Mouse (Mus musculus): ENCODE measurements around the gene Rmi2. TPM values are rescaled to one million over a fixed set of nuclear protein-coding genes. Genes with fewer than 3 reads are reported as not detected.
A peak's percentile ranks its signal among the peaks of the same experiment; 100 is the strongest.

Gene Rmi2
- polyA plus RNA-seq, 1 experiment: 2.2 TPM

DNA sequence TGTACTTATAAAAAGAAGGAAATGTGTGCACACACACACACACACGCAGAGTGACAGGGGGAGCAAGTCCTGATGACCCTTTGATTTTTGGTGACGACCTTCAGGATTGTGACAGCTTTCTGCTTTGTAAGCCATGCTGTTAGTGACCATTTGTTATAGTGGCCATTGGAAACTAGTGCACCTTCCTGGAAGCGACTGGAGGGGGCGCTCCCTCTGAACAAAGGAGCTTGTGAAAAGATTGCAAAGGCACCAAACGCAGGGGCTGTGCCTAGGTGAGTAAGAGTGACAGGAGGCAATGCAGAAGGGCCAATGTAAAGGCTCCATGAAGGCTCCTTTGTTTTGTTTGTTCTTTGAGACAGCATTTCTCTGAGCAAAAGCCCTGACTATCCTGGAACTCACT, 68.0 kb downstream of the Rmi2 start:
- no peak for DNase-seq (ENCODE audit: low read depth, low spot score)
- WGBS: 80% methylated on average over 5 of the region's 5 CpGs

GRCm38 (mm10) chr16:10905661-10906113, 70.8 kb downstream of the Rmi2 start:
- peak; percentile 27 for DNase-seq (ENCODE audit: low read depth, low spot score)
- WGBS: 17% methylated on average over 5 of the region's 5 CpGs

DNA sequence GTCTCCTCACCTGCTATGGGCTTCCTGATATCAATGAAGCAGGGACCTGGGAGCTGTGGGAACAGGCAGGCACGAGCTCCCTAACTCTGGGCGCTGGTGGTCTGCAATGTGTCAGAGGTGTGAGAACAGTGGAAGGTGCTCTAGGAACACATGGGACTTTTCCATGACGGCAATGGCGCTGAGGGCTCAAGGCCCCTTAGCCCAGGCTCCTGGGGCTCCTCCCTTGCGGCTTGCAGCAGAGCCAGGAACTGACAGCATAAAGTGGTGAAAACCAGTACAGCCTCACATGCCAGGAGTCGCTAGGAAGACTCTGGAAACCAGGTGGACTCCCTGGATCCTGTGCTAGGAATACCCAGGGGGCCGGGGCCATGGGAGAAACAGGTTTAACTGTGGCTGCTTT, 75.7 kb downstream of the Rmi2 start:
- WGBS: 89% methylated on average over 7 of the region's 7 CpGs
- no peak for DNase-seq (ENCODE audit: low read depth, low spot score)

DNA sequence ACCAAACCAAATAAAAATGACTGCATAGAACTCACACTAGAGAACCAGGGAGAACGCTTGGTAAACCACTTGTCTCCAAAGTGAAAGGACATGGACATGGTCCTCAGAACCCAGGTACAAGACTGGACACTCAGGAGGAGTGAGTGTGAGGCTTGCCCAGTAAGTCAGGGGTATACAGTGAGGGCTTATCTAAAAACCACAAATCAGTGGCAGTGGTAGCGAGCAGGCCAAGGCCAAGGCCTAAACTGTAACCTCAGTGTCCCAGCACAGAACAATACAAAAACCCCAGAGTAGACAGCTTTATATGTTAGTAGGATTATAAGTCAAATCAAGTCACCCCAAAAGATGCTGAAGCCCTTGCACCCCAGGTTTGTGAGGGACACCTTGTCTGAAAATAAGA, 76.2 kb downstream of the Rmi2 start:
- 93% methylated on average over 2 of the region's 2 CpGs for WGBS
- no peak for DNase-seq (ENCODE audit: low read depth, low spot score)

GRCm38 (mm10) chr16:10915066-10915465, 80.2 kb downstream of the Rmi2 start:
- WGBS: 94% methylated on average over 4 of the region's 4 CpGs
- DNase-seq (ENCODE audit: low read depth, low spot score): no peak

DNA sequence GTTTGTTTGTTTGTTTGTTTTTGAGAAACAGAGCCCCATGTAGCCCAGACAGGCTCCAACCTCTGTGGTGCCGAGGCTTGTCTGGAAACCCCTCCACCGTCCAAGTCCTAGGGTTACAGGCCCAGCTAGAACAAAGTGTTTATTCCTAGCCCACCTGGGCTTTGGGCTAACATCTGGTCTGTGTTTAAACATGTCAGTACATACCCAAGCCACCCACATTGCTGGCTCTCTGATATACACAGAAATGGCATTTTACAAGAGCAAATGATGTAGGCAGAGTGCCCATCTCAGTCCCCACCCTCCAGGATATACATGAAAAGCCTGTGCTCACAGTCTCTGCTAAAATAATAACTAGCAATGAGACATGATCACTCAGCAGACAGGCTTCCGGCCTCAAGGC, 81.4 kb downstream of the Rmi2 start:
- no peak for DNase-seq (ENCODE audit: low read depth, low spot score)
- WGBS: 65% methylated on average over 3 of the region's 3 CpGs

- DNase-seq (ENCODE audit: low read depth, low spot score): no peak
These were observed 85.0 kb downstream of the Rmi2 start for GRCm38 (mm10) chr16:10919856-10920255.

- 73% methylated on average over 5 of the region's 5 CpGs for WGBS
- no peak for DNase-seq (ENCODE audit: low read depth, low spot score)
These were observed 88.7 kb downstream of the Rmi2 start for GRCm38 (mm10) chr16:10923561-10923960.

- WGBS: 15% methylated on average over 7 of the region's 7 CpGs
- no peak for DNase-seq (ENCODE audit: low read depth, low spot score)
These were observed 90.8 kb downstream of the Rmi2 start for GRCm38 (mm10) chr16:10925591-10926180.

- no peak for DNase-seq (ENCODE audit: low read depth, low spot score)
- WGBS: 100% methylated on average over 1 of the region's 1 CpGs
These were observed 92.2 kb downstream of the Rmi2 start for GRCm38 (mm10) chr16:10927026-10927425.

GRCm38 (mm10) chr16:10933372-10933771, 98.5 kb downstream of the Rmi2 start:
- WGBS: 54% methylated on average over 3 of the region's 3 CpGs
- no peak for DNase-seq (ENCODE audit: low read depth, low spot score)

GRCm38 (mm10) chr16:10934047-10934446, 99.2 kb downstream of the Rmi2 start:
- no peak for DNase-seq (ENCODE audit: low read depth, low spot score)
- WGBS: 92% methylated on average over 1 of the region's 1 CpGs

DNA sequence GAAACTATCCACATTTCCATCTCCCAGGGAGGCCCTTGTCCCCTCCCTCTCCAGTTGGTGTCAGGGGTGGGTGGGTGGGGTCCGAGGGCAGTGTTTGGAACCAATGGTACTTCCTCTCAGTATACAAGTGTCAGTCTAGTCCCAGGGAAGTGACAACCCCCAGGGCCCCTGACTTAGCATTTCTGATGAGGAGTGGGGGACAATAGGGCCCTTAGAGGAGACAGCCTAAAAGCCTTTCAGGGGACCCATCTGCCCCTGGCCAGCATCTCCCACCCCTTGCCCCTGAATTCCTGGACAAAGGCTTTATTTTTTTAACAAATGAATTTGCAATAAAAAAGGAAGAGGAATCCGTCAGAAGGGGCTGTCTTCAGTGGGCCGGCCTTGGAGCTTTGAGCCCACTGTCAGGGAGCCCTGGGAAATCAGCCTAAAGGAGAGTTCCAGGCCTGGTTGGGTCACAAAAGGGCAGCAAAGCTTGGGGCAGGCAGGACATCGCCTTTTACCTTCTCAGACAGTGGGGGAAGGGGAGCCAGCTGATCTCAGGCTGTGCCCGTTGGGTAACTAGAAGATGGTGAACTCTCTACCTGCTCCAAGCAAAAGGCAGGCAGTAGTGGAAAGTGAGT, 102.0 kb downstream of the Rmi2 start:
- 77% methylated on average over 5 of the region's 5 CpGs for WGBS
- no peak for DNase-seq (ENCODE audit: low read depth, low spot score)

- no peak for DNase-seq (ENCODE audit: low read depth, low spot score)
- WGBS: 87% methylated on average over 11 of the region's 11 CpGs
These were observed 102.6 kb downstream of the Rmi2 start for GRCm38 (mm10) chr16:10937497-10937896.

- 82% methylated on average over 4 of the region's 4 CpGs for WGBS
- DNase-seq (ENCODE audit: low read depth, low spot score): no peak
These were observed 105.1 kb downstream of the Rmi2 start for GRCm38 (mm10) chr16:10939932-10940331.

DNA sequence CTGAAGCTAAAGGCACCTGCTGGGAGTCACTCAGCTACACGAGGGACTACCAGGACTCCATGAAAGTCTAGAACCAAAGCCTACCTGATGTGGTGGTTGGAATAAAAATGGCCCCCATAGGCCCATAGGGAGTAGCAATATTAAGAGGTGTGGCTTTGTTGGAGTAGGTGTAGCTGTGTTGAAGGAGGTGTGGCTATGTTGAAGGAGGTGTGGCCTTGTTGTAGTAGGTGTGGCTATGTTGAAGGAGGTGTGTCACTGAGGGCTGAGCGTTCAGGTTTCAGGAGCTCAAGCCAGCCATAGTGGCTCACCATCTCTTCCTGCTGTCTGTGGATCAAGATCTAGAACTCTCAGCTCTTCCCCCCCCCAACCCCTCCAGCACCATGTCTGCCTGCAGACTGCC, 105.8 kb downstream of the Rmi2 start:
- WGBS: 65% methylated on average over 2 of the region's 2 CpGs
- no peak for DNase-seq (ENCODE audit: low read depth, low spot score)

Other genes starting within 250 kb of the Rmi2 start
- gene Socs1, start 49.5 kb upstream of the Rmi2 start, polyA plus RNA-seq (2012; rRNA removed): 6.1 and 10.7 TPM in 2 replicates
- gene Tnp2, start 46.4 kb upstream of the Rmi2 start, polyA plus RNA-seq (2012; rRNA removed): 0.37 TPM in 1 of 2 replicates, not detected in the other
- gene Prm3, start 44.1 kb upstream of the Rmi2 start, polyA plus RNA-seq (2012; rRNA removed): not detected in 2 replicates
- 0.26 TPM in 1 of 2 replicates, not detected in the other for gene Prm2, start 38.9 kb upstream of the Rmi2 start, polyA plus RNA-seq (2012; rRNA removed)
- gene Prm1, start 29.2 kb upstream of the Rmi2 start, polyA plus RNA-seq (2012; rRNA removed): 0.50 TPM in 1 of 2 replicates, not detected in the other
- gene Gm11172, start 22.1 kb upstream of the Rmi2 start, polyA plus RNA-seq (2012; rRNA removed): not detected in 2 replicates
- 7.7 and 8.7 TPM in 2 replicates for gene Snn, start 225.9 kb downstream of the Rmi2 start, polyA plus RNA-seq (2012; rRNA removed)
- 200 and 251 TPM in 2 replicates for gene Litaf, start 231.1 kb downstream of the Rmi2 start, polyA plus RNA-seq (2012; rRNA removed)